Mouse (Mus musculus) 3T3-L1 (cell line): ENCODE data around the gene Tenm2.

ENCODE experiments used
- DNase-seq: peaks from one replicate; pipeline ENCODE4 v3.0.0-alpha.2; 2015; ENCODE audit warnings: low read depth, low spot score

The Tenm2 gene

GRCm38 (mm10) chr11:36353252-36353651, 882.5 kb downstream of the Tenm2 start:
- no peak for DNase-seq

DNA sequence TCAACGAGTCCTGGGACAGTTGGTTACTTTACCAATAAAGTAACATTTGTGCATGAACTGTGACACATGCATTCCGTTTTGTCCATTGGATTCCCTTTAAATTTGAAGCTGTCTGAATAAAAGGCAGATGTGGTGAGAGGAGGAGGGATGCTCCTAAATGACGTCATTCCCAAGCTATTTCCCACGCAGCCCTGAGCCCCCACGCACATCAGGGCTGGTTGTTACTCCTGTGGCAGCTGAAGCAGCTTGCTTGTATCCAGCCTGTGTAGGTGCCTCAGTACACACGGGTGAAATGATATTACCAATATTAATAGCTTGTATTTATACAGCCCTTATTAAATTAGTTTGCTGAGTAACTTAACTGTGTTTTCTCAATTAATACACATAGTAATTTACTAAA, 884.0 kb downstream of the Tenm2 start:
- DNase-seq = no peak

GRCm38 (mm10) chr11:36351341-36351740, 884.4 kb downstream of the Tenm2 start:
- no peak for DNase-seq

DNA sequence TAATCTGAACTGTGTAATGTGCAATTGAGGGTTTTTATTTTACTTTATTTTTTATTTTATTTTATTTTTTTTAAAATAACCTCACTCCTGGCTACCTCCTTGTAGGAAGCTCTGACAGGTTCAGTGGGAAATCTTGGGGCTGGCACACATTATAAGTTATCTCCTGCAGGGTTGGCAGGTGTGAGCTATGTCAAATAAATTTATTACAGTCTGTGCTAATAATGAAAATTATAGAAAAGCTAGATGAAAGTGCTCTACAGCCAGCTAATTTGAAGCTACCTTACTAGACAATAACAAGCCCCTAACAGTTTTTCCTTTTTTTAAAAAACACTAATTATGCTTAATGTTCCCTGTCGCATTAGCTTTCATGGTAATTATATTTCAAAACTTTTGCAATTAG, 885.5 kb downstream of the Tenm2 start:
- DNase-seq = no peak

- DNase-seq = no peak
Measured at GRCm38 (mm10) chr11:36349856-36350255, 885.9 kb downstream of the Tenm2 start.

- DNase-seq = no peak
Measured at GRCm38 (mm10) chr11:36341799-36342198, 894.0 kb downstream of the Tenm2 start.

GRCm38 (mm10) chr11:36338424-36338823, 897.3 kb downstream of the Tenm2 start:
- DNase-seq = no peak

DNA sequence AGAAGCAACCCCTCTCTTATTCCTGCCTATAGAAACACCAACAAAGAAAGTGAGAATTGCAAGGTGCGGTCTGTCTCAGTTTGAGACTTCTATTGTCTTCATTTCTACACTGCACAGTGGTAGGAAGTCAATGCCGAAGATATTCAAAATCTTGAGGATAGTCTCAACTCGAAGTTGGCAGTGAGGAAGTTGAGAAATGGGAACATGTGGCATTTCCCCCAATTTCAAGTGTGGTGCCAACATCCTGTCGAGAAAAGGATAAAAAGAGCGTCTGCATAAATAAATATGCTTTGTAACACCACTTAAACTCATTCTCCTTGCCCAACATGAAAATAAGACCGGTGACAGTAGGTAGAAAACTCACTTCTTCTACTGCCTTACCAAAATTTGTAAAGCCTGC, 898.7 kb downstream of the Tenm2 start:
- DNase-seq = no peak

- no peak for DNase-seq
Measured at GRCm38 (mm10) chr11:36335147-36335546, 900.6 kb downstream of the Tenm2 start.

- DNase-seq = no peak
Measured at GRCm38 (mm10) chr11:36334100-36334735, 901.5 kb downstream of the Tenm2 start.

DNA sequence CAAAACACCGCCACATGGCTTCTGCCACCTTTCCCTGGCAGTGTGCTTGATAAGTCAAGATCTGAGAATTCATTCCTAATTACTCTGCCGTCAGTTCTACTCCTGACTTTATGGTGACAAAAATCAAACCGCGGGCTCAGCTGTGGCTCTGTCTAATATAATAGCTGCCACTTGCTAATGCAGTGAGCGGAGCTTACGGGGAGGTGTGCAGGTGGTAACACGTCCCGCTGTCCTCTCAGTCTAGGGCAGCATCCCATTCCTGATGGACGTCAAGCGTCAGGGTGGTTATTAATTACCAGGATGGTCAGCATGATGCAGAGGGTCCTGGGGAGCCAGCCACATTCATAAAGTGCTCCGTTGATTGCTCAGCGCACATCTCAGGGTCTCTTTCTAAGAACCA, 903.5 kb downstream of the Tenm2 start:
- no peak for DNase-seq

DNA sequence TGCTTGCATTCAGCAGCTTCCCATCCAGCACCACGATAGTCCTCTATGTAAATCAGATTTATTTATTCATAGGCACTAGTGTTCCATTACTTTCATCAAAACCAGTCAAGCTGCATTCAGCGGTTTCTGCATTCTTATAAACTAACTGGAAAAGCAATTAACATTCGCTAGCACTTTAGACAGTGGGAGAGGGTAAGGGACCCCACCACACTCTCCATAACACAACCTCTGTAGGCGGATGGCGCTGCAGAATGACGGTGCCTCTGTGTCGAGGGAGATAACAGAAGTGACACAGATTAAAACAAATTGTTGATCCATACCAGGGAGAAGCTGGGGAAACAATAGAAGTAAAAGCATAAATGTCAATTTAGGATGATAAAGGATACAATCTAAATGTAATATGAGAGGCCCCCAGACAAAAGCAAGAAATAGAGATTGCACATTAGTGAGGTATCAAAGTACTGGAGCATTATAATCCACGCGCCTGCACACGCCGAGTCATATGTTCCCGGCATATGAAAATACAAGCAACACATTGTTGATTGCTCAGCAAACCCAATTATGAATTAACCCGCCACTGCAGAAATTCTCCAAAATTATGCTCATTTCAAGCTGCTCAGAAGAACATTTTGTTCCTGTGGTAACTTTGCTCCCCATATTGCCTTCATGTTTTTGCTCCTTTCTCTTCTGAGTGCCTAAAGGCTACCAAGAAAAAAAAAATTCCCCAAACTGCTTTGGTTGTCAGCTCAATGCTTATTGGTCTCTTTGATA, 904.2 kb downstream of the Tenm2 start:
- no peak for DNase-seq

- no peak for DNase-seq
Measured at GRCm38 (mm10) chr11:36327243-36327642, 908.5 kb downstream of the Tenm2 start.

- no peak for DNase-seq
Measured at GRCm38 (mm10) chr11:36309317-36309716, 926.4 kb downstream of the Tenm2 start.

GRCm38 (mm10) chr11:36307276-36307675, 928.5 kb downstream of the Tenm2 start:
- DNase-seq = no peak

DNA sequence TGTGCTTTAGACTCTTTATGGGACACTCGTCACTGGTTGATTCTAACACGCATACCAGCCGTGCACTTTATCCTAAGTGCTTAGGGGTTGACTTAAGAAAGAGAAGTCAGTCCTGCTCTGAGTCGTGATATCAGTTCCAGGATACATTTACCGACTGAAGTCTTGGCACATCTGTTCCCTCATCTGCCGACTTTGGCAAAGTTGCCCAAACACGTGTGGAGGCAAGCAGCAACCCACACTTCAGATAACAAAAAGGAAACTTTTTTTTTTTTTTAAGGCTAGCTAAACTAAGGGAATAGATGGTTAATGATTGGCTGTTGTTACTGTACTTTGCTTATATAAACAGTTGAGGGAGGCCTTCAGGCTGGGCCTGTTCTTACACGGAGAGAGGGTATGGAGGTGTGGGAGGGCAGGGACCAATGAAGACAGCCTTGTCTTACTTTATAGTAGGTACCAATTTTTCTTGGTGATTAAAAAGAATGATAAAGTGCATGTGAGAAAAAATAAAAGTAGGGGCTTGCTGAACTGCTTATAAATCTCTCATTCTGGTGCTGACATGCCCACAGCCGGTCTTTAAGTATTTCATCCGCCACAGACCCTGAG, 930.3 kb downstream of the Tenm2 start:
- no peak for DNase-seq

DNA sequence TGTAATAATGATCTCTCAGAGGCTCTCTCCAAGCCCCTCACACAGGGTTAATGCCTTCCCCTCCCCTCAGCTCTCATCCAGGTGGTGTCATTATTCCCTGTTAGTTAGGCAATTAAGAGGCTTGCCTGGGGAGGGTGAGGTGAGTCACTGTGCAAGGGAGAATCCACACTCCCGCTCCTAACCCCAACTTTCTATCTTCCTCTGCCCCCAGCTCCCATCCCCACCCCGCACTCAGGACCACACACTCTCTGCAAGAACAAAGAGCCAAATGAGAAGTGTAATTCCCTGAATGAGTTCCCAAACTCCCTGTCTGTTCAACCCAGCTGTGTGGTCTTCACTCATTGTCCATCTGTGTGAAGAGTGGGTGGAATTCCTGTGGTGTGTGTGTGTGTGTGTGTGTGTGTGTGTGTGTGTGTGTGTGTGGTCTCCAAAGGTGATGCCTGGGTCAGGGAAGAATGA, 932.8 kb downstream of the Tenm2 start:
- no peak for DNase-seq

- no peak for DNase-seq
Measured at GRCm38 (mm10) chr11:36302096-36302495, 933.7 kb downstream of the Tenm2 start.

DNA sequence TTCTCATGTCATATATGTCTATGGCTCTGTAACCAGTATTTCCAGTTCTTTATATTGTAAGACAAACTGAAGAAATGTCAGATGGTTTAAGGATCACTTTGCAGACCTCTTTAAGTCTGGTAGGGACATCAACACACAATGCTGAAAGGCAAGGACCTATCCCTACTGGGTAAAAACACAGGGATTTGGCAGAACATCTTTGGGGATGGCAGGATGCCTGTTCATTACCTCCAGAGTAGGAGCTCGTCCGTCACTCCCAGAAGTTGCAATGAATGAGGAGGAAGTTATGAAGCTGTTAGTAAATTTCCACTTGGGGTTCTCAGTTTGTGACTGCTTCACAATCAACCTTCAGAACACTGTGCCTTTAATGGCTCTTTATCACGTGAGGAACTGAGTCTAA, 939.2 kb downstream of the Tenm2 start:
- no peak for DNase-seq

DNA sequence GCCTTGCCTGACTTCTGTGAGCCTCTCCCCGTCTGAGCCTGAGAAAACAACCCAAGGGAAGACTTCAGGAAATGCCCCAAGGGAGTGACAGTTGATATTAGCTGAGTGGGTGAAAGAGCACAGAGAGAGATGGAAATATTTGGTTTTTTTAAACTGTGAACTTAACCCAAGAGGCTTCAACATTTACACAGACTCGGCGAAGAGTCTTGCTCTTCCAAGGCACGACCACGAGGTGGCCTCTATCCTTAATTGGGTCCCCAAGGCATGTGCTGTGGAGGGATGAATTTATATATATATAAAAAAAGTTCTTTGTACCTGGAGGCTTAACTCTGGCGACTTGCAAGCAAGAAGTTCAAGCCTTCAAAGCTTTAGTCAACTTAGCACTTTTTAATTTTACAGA, 943.6 kb downstream of the Tenm2 start:
- DNase-seq = no peak

DNA sequence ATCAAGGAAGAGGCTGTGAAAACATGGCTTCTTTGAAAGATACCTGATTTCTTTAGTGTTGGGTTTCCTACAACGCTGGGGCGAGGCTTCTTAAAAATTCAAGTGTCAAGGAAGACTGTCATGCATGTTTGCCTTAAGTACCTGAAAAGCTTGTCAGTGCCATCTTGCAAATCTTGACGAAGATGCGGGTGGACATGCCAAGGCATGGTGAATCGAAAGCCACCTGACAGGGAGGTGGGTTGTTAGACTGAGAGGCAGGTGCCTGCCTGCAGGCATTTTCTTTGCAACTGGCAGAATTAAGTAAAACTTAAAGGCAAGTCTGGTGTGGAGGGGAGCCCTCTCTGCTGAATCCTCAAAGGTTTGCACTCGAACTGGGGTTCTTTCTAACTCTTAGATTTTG, 949.5 kb downstream of the Tenm2 start:
- DNase-seq = no peak

DNA sequence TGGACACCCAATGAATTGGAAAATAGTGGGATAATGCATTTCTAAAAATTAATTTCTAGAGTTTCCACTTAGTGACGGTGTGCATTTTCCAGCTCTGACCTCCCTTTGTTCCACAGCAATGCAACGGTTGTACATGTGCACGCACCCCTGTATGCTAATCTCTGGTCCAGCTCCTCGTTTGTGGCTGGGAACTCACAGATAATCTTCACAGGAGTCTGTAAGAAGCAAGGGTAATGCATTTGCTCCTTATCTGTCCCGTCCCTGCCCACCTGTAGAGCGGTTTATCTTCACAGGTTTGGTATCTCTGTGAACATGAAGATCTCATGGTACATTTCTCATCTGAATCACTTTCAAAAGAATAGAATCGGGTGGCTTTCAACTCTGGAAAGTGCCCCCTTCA, 955.2 kb downstream of the Tenm2 start:
- no peak for DNase-seq

DNA sequence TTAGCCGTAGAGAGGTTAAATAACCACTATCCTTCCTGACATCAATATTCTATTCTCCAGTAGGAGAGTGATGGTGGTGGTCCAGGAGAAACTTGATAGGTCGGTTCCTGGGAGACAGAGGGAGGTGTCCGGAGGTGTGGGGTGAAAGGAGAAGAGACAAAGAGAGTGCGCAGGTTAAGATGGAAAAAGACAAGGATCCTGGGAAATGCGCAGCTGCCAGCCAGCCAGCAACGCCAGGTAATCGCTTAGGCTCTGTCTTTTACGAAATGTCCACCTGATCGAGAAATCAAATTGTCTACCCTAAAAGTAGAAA, 957.9 kb downstream of the Tenm2 start:
- no peak for DNase-seq
